Mouse (Mus musculus): ENCODE results near the gene Klhl32. TPM values are rescaled to one million over a fixed set of nuclear protein-coding genes. Genes with fewer than 3 reads are reported as not detected.

Gene Klhl32
- polyA plus RNA-seq, 1 experiment from 2014 or later = 1.7 TPM

GRCm38 (mm10) chr4:24568026-24568425 is 282.9 kb downstream of the Klhl32 start:
- Histone ChIP-seq H3K4me1 (ENCODE audit: control insufficient read depth, insufficient read depth, low read length) (no peaks in the 10 kb centered on the region), H3K27me3 (ENCODE audit: control insufficient read depth, insufficient read depth, low read length) (no peaks in the 10 kb centered on the region), H3K27ac (replicated peaks; ENCODE audit: low read depth, low read length) (no peak overlapping the region), H3K9me3 (replicated peaks; ENCODE audit: control insufficient read depth, low read length) (no peaks in the 10 kb centered on the region), H3K9ac (replicated peaks; ENCODE audit: low read length) (no peak overlapping the region), H3K4me3 (ENCODE audit: low read depth, low read length) (no peak overlapping the region), H3K36me3 (replicated peaks; ENCODE audit: control insufficient read depth, insufficient read depth, low read depth, low read length) (no peaks in the 10 kb centered on the region), H3K4me2 (ENCODE audit: low read depth, low read length) (no peak overlapping the region)
- 78% methylated on average over 6 of the region's 6 CpGs for WGBS
- DNase-seq (ENCODE audit: low spot score) = no peak
- no peak for ATAC-seq (replicated peaks; ENCODE audit: insufficient number of reproducible peaks, low FRiP score, low TSS enrichment, low read depth)

Other genes with a start within 250 kb of the Klhl32 start
- gene Ndufaf4, start 47.0 kb upstream of the Klhl32 start, polyA plus RNA-seq (2014; fragmentation: Nextera tagmentation; extraction: Ambion mirVana) = 74.2 and 75.5 TPM in 2 replicates
- gene Gpr63, start 115.3 kb upstream of the Klhl32 start, polyA plus RNA-seq (2014; fragmentation: Nextera tagmentation; extraction: Ambion mirVana) = 2.5 and 3.1 TPM in 2 replicates

Measured in embryonic facial prominence, embryonic 11.5 days (tissue).